Mouse (Mus musculus): ENCODE results near the gene Ppil6. TPM values are rescaled to one million over a fixed set of nuclear protein-coding genes. Genes with fewer than 3 reads are reported as not detected.

The Ppil6 gene
- polyA plus RNA-seq (2015; fragmentation: Nextera tagmentation; extraction: Ambion mirVana): 13.7 and 14.9 TPM in 2 replicates

DNA sequence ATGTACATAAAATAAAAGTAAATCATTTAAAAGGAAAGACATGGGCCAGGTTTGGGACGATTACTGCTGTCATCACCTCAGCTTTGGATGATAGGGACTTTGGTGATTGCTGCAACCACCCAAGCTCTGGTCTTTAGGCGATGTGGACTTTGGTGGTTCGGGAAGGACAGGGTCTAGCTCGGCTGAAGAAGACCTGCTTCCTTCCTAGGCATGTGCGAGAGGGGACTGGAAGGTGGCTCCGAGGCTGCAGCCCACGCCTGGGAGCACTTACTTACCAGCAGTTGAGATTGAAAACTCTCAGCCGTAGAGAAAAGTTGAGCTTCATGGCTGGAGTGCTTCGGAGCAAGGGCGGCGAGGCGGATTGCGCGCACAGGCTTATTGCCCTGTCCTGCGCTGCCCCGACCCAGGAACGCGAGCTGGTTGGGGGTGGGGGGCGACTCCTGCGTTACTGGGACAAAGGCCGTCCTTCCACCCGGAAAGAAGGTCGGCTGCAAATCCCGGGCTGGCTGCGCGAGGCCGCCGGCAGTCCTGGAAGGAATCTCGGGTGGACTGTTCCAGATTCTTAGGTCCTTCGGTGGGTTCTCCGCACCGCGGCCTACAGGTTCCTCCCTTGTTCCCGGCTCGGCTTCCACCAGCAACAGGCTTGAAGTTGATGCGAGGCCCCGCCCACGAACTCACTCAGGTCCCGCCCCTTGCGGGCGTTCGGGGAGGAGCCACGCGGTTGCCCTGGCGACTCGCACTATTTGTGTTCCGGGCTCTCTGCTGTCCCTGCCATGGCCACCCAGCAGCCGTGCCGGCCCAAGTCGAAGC is at the start of gene Ppil6, which contains the start of gene Smpd2:
TSS of gene Ppil6 (plus strand) at position 732 of the 810 bp plus-strand sequence.
TSS of gene Smpd2 (minus strand) at position 662 of the 810 bp plus-strand sequence.

DNA sequence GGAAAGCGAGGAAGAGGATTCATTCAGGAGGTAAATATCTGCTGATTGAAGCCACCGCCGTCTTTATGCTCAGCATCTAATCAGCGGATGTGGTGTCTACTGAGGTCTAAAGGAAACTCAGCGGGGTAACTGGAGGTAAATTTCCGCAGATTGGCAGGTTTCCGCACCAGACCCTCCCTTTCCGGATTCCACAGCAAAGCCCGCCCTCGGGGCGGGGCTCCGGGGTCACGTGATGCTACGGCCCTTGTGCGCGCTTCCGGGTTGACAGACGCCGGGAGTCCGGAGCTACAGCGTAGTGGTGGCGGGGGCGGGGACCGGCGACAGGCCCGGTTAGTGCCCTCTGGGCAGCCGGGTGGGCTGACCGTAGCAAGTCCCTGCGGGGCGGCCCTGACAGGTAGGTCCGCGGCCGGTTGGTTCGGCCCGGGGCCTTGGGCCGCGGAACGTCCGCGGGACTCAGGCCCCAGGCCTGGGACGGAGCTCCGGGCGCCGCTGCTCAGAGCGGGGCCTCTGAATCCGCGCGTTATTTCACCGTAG is 40.0 kb upstream of the Ppil6 start, which contains the start of gene Zbtb24:
TSS of gene Zbtb24 (plus strand) at position 247 of the 534 bp plus-strand sequence.

GRCm38 (mm10) chr10:41476171-41477017 is 13.8 kb upstream of the Ppil6 start, which contains the start of gene Mical1:
TSS of gene Mical1 (plus strand) at chr10:41476314.

DNA sequence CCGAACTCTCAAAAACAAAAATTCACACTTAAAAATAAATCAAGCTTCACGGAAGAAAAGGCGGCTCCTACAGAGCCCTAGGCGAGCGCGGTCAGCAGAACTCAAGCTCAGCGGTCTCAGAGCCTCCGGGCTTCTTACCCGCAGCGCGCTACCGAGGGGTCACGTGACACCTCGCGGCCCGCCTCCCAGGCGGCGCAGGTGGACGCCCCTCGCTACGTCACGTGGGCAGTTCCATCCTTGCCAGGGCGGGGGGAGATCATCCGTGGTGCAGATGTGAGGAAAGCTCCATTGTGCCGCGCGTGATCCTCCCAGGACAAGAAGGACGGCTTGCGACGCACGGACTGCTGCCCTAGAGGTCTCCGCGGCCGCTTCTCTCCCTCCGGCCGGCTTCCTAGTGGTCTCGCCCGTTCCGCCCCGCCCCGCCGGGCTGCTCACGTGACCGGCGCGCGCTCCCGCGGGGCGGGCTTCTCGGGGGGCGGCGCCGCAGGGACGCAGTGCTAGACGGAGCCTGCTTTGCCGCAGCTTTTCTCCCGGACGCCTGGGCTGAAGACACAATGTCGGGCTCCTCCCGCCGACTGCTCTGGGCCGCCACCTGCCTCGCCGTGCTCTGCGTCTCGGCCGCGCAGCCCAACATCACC is 28.9 kb downstream of the Ppil6 start, which contains the start of gene Cd164:
TSS of gene Cd164 (plus strand) at position 434 of the 638 bp plus-strand sequence.

Other genes with a start within 250 kb of the Ppil6 start
- 10.3 and 11.8 TPM in 2 replicates for gene Fig4, start 187.2 kb upstream of the Ppil6 start, polyA plus RNA-seq (2015; fragmentation: Nextera tagmentation; extraction: Ambion mirVana)
- gene Ak9, start 186.5 kb upstream of the Ppil6 start, polyA plus RNA-seq (2015; fragmentation: Nextera tagmentation; extraction: Ambion mirVana): not detected in 2 replicates
- 9.7 and 10.7 TPM in 2 replicates for gene Zbtb24, start 40.1 kb upstream of the Ppil6 start, polyA plus RNA-seq (2015; fragmentation: Nextera tagmentation; extraction: Ambion mirVana)
- gene Mical1, start 14.1 kb upstream of the Ppil6 start, polyA plus RNA-seq (2015; fragmentation: Nextera tagmentation; extraction: Ambion mirVana): 57.8 and 60.0 TPM in 2 replicates
- 182 and 205 TPM in 2 replicates for gene Smpd2, start 70 bp upstream of the Ppil6 start, polyA plus RNA-seq (2015; fragmentation: Nextera tagmentation; extraction: Ambion mirVana)
- gene Cd164, start 29.0 kb downstream of the Ppil6 start, polyA plus RNA-seq (2015; fragmentation: Nextera tagmentation; extraction: Ambion mirVana): 111 and 123 TPM in 2 replicates
- 0.21 TPM in 1 of 2 replicates, not detected in the other for gene Ccdc162, start 226.2 kb downstream of the Ppil6 start, polyA plus RNA-seq (2015; fragmentation: Nextera tagmentation; extraction: Ambion mirVana)